In the genomic region with DNA sequence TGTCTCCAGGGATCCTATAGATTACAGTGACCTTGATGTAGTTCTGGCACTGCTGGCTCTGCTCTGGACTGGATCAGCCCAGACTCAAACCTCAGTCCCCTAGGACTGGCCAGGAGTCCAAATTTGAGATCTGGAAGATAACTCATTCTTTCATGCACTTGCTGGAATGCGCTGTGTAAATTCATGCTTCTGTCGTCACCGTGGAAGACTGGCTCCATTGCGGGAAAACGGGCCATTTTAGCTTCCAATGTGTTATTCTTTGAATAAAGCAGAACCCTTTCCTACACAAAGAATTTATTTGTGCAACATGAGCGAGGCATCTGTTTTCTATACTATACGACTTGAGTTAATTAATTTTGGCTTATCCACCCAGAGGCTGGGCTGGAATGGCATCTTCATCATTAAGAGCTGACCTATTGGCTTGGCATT, we compare ENCODE assay signal across 18 mouse cellular contexts. TPM values are rescaled to one million over a fixed set of nuclear protein-coding genes. Genes with fewer than 3 reads are reported as not detected.
DNase-seq lines count a peak whose midpoint lies in the region; ATAC-seq and TF ChIP-seq lines count a peak whose summit lies in the region.
"Had no signal": no experiment of that assay in that cellular context is flagged by ENCODE, and none has a peak within 500 bp of the region (broad histone marks: within the 10 kb centered on the region; RNA-seq: fewer than 3 reads in every experiment).

No protein-coding gene starts in this region.

- DNase-seq in forebrain, embryonic 14.5 days (ENCODE audit: low spot score), result no peak
- no peak for DNase-seq in forebrain, embryonic 11.5 days (ENCODE audit: low spot score)
- DNase-seq in hindbrain, postnatal 0 days (ENCODE audit: low spot score), result no peak
- DNase-seq in spleen, postnatal 4 days (ENCODE audit: low spot score in 2 of 2), result no peak
- no peak for DNase-seq in kidney, postnatal 36 days
- DNase-seq: cerebellum, adult 9-11 months; heart, postnatal 36 days; kidney, postnatal 10 days; thymus, postnatal 14 days had no signal

- peaks cover 6% of the 10 kb centered on the region; the same call in 1 of the 2 replicates for H3K4me1 ChIP-seq in forebrain, embryonic 14.5 days (ENCODE audit: control insufficient read depth, insufficient read depth, low read length)
- peaks cover 4% of the 10 kb centered on the region; the same call in 1 of the 2 replicates for H3K4me1 ChIP-seq in forebrain, embryonic 11.5 days (replicated peaks; ENCODE audit: control insufficient read depth, insufficient read depth, low read length)
- H3K4me1 ChIP-seq in neural tube, embryonic 13.5 days (replicated peaks), result peaks cover 29% of the 10 kb centered on the region
- 0 out of 2 replicates have a peak, but pooled peaks cover 5% of the 10 kb centered on the region for H3K4me1 ChIP-seq in neural tube, embryonic 15.5 days
- H3K4me1 ChIP-seq in hindbrain, postnatal 0 days (ENCODE audit: insufficient read depth, low read length), result no peaks in the 10 kb centered on the region
- peaks cover 20% of the 10 kb centered on the region for H3K4me1 ChIP-seq in stomach, embryonic 16.5 days (ENCODE audit: control insufficient read depth, insufficient read depth, low read length)

- no peak overlapping the region for H3K4me3 ChIP-seq in forebrain, embryonic 14.5 days (ENCODE audit: low read depth, low read length)
- no peak overlapping the region for H3K4me3 ChIP-seq in forebrain, embryonic 11.5 days (ENCODE audit: low read depth, low read length)
- no peak overlapping the region for H3K4me3 ChIP-seq in neural tube, embryonic 13.5 days
- no peak overlapping the region for H3K4me3 ChIP-seq in neural tube, embryonic 15.5 days (replicated peaks)
- H3K4me3 ChIP-seq in hindbrain, postnatal 0 days (ENCODE audit: low read length), result no peak overlapping the region
- no peak overlapping the region for H3K4me3 ChIP-seq in stomach, embryonic 16.5 days (replicated peaks; ENCODE audit: low read length)

- ATAC-seq in forebrain, embryonic 14.5 days, result peak; percentile 31; the same call in 1 of the 2 replicates
- no peak for ATAC-seq in forebrain, embryonic 11.5 days (replicated peaks; ENCODE audit: low FRiP score)
- ATAC-seq in neural tube, embryonic 13.5 days (ENCODE audit: low read depth), result peak; percentile 33; the same call in 1 of the 2 replicates
- no peak for ATAC-seq in neural tube, embryonic 15.5 days (ENCODE audit: low FRiP score)
- 0 out of 2 replicates have a peak, but pooled peaks have one; percentile 21 for ATAC-seq in hindbrain, postnatal 0 days
- ATAC-seq in stomach, embryonic 16.5 days (ENCODE audit: insufficient read depth, low FRiP score), result peak; percentile 63; the same call in 1 of the 2 replicates

- H3K36me3 ChIP-seq in forebrain, embryonic 14.5 days (ENCODE audit: control insufficient read depth, insufficient read depth, low read length), result no peaks in the 10 kb centered on the region
- H3K36me3 ChIP-seq in forebrain, embryonic 11.5 days (ENCODE audit: control insufficient read depth, insufficient read depth, low read length), result no peaks in the 10 kb centered on the region
- H3K36me3 ChIP-seq in neural tube, embryonic 13.5 days, result no peaks in the 10 kb centered on the region
- no peaks in the 10 kb centered on the region for H3K36me3 ChIP-seq in neural tube, embryonic 15.5 days
- H3K36me3 ChIP-seq in hindbrain, postnatal 0 days (ENCODE audit: insufficient read depth, low read length), result no peaks in the 10 kb centered on the region
- H3K36me3 ChIP-seq in stomach, embryonic 16.5 days (ENCODE audit: control insufficient read depth, insufficient read depth, low read length), result no peaks in the 10 kb centered on the region

- H3K27me3 ChIP-seq in forebrain, embryonic 14.5 days (replicated peaks; ENCODE audit: control insufficient read depth, insufficient read depth, low read length), result no peaks in the 10 kb centered on the region
- H3K27me3 ChIP-seq in forebrain, embryonic 11.5 days (ENCODE audit: control insufficient read depth, insufficient read depth, low read length), result no peaks in the 10 kb centered on the region
- H3K27me3 ChIP-seq in neural tube, embryonic 13.5 days, result no peaks in the 10 kb centered on the region
- no peaks in the 10 kb centered on the region for H3K27me3 ChIP-seq in neural tube, embryonic 15.5 days (replicated peaks)
- no peaks in the 10 kb centered on the region for H3K27me3 ChIP-seq in hindbrain, postnatal 0 days (ENCODE audit: insufficient read depth, low read length)
- no peaks in the 10 kb centered on the region for H3K27me3 ChIP-seq in stomach, embryonic 16.5 days (ENCODE audit: control insufficient read depth, insufficient read depth, low read length)

- no peak overlapping the region for H3K9ac ChIP-seq in forebrain, embryonic 14.5 days (ENCODE audit: low read length)
- H3K9ac ChIP-seq in forebrain, embryonic 11.5 days (ENCODE audit: low read length), result no peak overlapping the region
- no peak overlapping the region for H3K9ac ChIP-seq in neural tube, embryonic 13.5 days
- no peak overlapping the region for H3K9ac ChIP-seq in neural tube, embryonic 15.5 days (replicated peaks)
- H3K9ac ChIP-seq in hindbrain, postnatal 0 days (replicated peaks; ENCODE audit: low read length), result no peak overlapping the region
- no peak overlapping the region for H3K9ac ChIP-seq in stomach, embryonic 16.5 days (ENCODE audit: low read length)
- H3K9ac ChIP-seq: liver, embryonic 14.5 days had no signal

- 36% methylated on average over 7 of the region's 7 CpGs for WGBS in forebrain, embryonic 14.5 days
- WGBS in forebrain, embryonic 11.5 days, result 56% methylated on average over 7 of the region's 7 CpGs
- WGBS in neural tube, embryonic 13.5 days, result 58% methylated on average over 7 of the region's 7 CpGs
- 49% methylated on average over 7 of the region's 7 CpGs for WGBS in neural tube, embryonic 15.5 days
- WGBS in hindbrain, postnatal 0 days, result 51% methylated on average over 7 of the region's 7 CpGs
- 48% methylated on average over 7 of the region's 7 CpGs for WGBS in stomach, embryonic 16.5 days

- H3K9me3 ChIP-seq in forebrain, embryonic 14.5 days (replicated peaks; ENCODE audit: control insufficient read depth, low read length), result no peaks in the 10 kb centered on the region
- no peaks in the 10 kb centered on the region for H3K9me3 ChIP-seq in forebrain, embryonic 11.5 days (ENCODE audit: control insufficient read depth, low read length)
- H3K9me3 ChIP-seq in neural tube, embryonic 13.5 days, result no peaks in the 10 kb centered on the region
- H3K9me3 ChIP-seq in neural tube, embryonic 15.5 days (replicated peaks), result no peaks in the 10 kb centered on the region
- no peaks in the 10 kb centered on the region for H3K9me3 ChIP-seq in hindbrain, postnatal 0 days (ENCODE audit: low read length)
- no peaks in the 10 kb centered on the region for H3K9me3 ChIP-seq in stomach, embryonic 16.5 days (replicated peaks; ENCODE audit: control insufficient read depth, low read length)

- H3K27ac ChIP-seq in forebrain, embryonic 14.5 days (ENCODE audit: low read depth, low read length), result 0 out of 2 replicates have a peak overlapping the region, but pooled peaks have one; percentile 1
- no peak overlapping the region for H3K27ac ChIP-seq in forebrain, embryonic 11.5 days (ENCODE audit: low read depth, low read length)
- H3K27ac ChIP-seq in neural tube, embryonic 13.5 days (replicated peaks), result no peak overlapping the region
- H3K27ac ChIP-seq in neural tube, embryonic 15.5 days (replicated peaks), result no peak overlapping the region
- no peak overlapping the region for H3K27ac ChIP-seq in hindbrain, postnatal 0 days
- H3K27ac ChIP-seq in stomach, embryonic 16.5 days (ENCODE audit: low read length), result peak overlapping the region; percentile 47; the same call in 1 of the 2 replicates
- H3K27ac ChIP-seq: liver, embryonic 14.5 days; macrophage had no signal

- H3K4me2 ChIP-seq in forebrain, embryonic 14.5 days (ENCODE audit: low read length), result no peak overlapping the region
- no peak overlapping the region for H3K4me2 ChIP-seq in forebrain, embryonic 11.5 days (ENCODE audit: low read depth, low read length, severe bottlenecking)
- H3K4me2 ChIP-seq in neural tube, embryonic 13.5 days, result no peak overlapping the region
- H3K4me2 ChIP-seq in neural tube, embryonic 15.5 days, result no peak overlapping the region
- no peak overlapping the region for H3K4me2 ChIP-seq in hindbrain, postnatal 0 days (ENCODE audit: low read depth, low read length)
- no peak overlapping the region for H3K4me2 ChIP-seq in stomach, embryonic 16.5 days (ENCODE audit: low read depth, low read length)

- TF ChIP-seq CTCF in hindbrain, postnatal 0 days (IDR thresholded peaks at IDR 0.05; ENCODE audit: low read depth), result no peak

RNA-seq across cellular contexts. Expression of a gene that starts 40.9 kb away (rescaled TPM):
- 0.18 TPM in 1 of 2 replicates, not detected in the other for polyA plus RNA-seq in forebrain, embryonic 14.5 days (2014; fragmentation: Nextera tagmentation; extraction: Ambion mirVana)
- polyA plus RNA-seq in forebrain, embryonic 11.5 days (2014; fragmentation: Nextera tagmentation; extraction: Ambion mirVana), result not detected in 2 replicates
- polyA plus RNA-seq in neural tube, embryonic 13.5 days (2015; fragmentation: Nextera tagmentation; extraction: Ambion mirVana), result not detected in 2 replicates
- polyA plus RNA-seq in neural tube, embryonic 15.5 days (2015; fragmentation: Nextera tagmentation; extraction: Ambion mirVana), result 0.20 and 0.24 TPM in 2 replicates
- total RNA-seq in hindbrain, postnatal 0 days (2014; rRNA removed), result not detected in 2 replicates
- 0.19 and 0.35 TPM in 2 replicates for polyA plus RNA-seq in hindbrain, postnatal 0 days (2015; fragmentation: Nextera tagmentation; extraction: Ambion mirVana)
- polyA plus RNA-seq in stomach, embryonic 16.5 days (2015; fragmentation: Nextera tagmentation; extraction: Ambion mirVana), result not detected in 2 replicates
- total RNA-seq: granulocyte monocyte progenitor cell, adult 5-6 weeks; heart, postnatal 36 days; MEL had no signal
- polyA plus RNA-seq: C2C12; liver, embryonic 14.5 days; macrophage; spleen, adult 2 months had no signal

RNA-seq across cellular contexts. Expression of a gene that starts 51.3 kb away (rescaled TPM):
- polyA plus RNA-seq in forebrain, embryonic 14.5 days (2014; fragmentation: Nextera tagmentation; extraction: Ambion mirVana), result 37.2 and 40.8 TPM in 2 replicates
- polyA plus RNA-seq in forebrain, embryonic 11.5 days (2014; fragmentation: Nextera tagmentation; extraction: Ambion mirVana), result 30.1 and 30.6 TPM in 2 replicates
- polyA plus RNA-seq in neural tube, embryonic 13.5 days (2015; fragmentation: Nextera tagmentation; extraction: Ambion mirVana), result 35.9 and 36.5 TPM in 2 replicates
- polyA plus RNA-seq in neural tube, embryonic 15.5 days (2015; fragmentation: Nextera tagmentation; extraction: Ambion mirVana), result 33.8 and 35.5 TPM in 2 replicates
- total RNA-seq in hindbrain, postnatal 0 days (2014; rRNA removed), result 8.4 and 12.6 TPM in 2 replicates
- polyA plus RNA-seq in hindbrain, postnatal 0 days (2015; fragmentation: Nextera tagmentation; extraction: Ambion mirVana), result 24.1 and 26.1 TPM in 2 replicates
- 36.3 and 39.7 TPM in 2 replicates for polyA plus RNA-seq in stomach, embryonic 16.5 days (2015; fragmentation: Nextera tagmentation; extraction: Ambion mirVana)

Comparison
In these comparisons a context has a peak if more than half of its experiments do, and no peak if none do; other contexts are left out.
1. ATAC-seq: peak in forebrain, embryonic 14.5 days (single experiment), neural tube, embryonic 13.5 days (single experiment), hindbrain, postnatal 0 days (single experiment) and stomach, embryonic 16.5 days (single experiment); none in forebrain, embryonic 11.5 days (single experiment) and neural tube, embryonic 15.5 days (single experiment).
2. H3K27ac ChIP-seq: peak in forebrain, embryonic 14.5 days (single experiment) and stomach, embryonic 16.5 days (single experiment); none in forebrain, embryonic 11.5 days (single experiment), neural tube, embryonic 13.5 days (single experiment), neural tube, embryonic 15.5 days (single experiment) and hindbrain, postnatal 0 days (single experiment).